Mouse (Mus musculus): ENCODE measurements around the gene Serbp1. TPM values are rescaled to one million over a fixed set of nuclear protein-coding genes. Genes with fewer than 3 reads are reported as not detected.

The Serbp1 gene
- polyA plus RNA-seq, 1 experiment from 2014 or later, result 291 TPM

DNA sequence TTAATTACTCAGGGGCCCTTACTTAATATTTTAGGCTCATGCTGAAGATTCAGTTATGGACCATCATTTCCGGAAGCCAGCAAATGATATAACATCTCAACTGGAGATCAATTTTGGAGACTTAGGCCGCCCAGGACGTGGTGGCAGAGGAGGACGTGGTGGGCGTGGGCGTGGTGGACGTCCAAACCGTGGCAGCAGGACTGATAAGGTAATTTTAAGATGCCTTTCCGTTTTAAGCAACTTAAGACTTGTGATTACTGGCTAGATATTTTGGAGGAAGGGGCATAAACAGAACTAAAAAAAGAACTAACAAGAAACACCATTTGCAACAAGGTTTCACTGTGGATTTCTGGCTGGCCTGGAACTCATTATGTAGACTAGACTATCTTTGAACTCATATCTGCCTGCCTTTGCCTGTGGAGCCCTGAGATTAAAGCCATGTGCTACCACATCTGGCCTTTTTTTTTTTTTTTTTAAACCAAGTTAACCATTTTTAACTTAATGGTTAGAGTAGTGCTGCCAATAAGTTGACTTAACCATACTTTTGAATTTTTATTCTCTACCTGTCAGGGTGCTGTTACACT, 43.7 kb downstream of the Serbp1 start:
- no peak overlapping the region for H3K4me2 ChIP-seq (ENCODE audit: low read length)
- H3K4me3 ChIP-seq (replicated peaks; ENCODE audit: low read length), result no peak overlapping the region
- 94% methylated on average over 9 of the region's 9 CpGs for WGBS
- H3K36me3 ChIP-seq (ENCODE audit: control insufficient read depth, insufficient read depth), result peaks cover 24% of the 10 kb centered on the region
- no peak overlapping the region for H3K27ac ChIP-seq (ENCODE audit: low read length)
- H3K9me3 ChIP-seq (ENCODE audit: control insufficient read depth, low read length), result no peaks in the 10 kb centered on the region
- H3K27me3 ChIP-seq (replicated peaks; ENCODE audit: control insufficient read depth, insufficient read depth, low read length), result no peaks in the 10 kb centered on the region
- no peaks in the 10 kb centered on the region for H3K4me1 ChIP-seq (replicated peaks; ENCODE audit: control insufficient read depth, insufficient read depth, low read length)
- no peak for ATAC-seq
- no peak overlapping the region for H3K9ac ChIP-seq (replicated peaks; ENCODE audit: low read depth, low read length)

GRCm38 (mm10) chr6:67282897-67283296, 44.9 kb downstream of the Serbp1 start:
- Histone ChIP-seq H3K27me3 (replicated peaks; ENCODE audit: control insufficient read depth, insufficient read depth, low read length) (no peaks in the 10 kb centered on the region), H3K4me1 (replicated peaks; ENCODE audit: control insufficient read depth, insufficient read depth, low read length) (no peaks in the 10 kb centered on the region), H3K9me3 (ENCODE audit: control insufficient read depth, low read length) (no peaks in the 10 kb centered on the region), H3K9ac (replicated peaks; ENCODE audit: low read depth, low read length) (no peak overlapping the region), H3K4me3 (replicated peaks; ENCODE audit: low read length) (no peak overlapping the region), H3K27ac (ENCODE audit: low read length) (no peak overlapping the region), H3K4me2 (ENCODE audit: low read length) (no peak overlapping the region), H3K36me3 (ENCODE audit: control insufficient read depth, insufficient read depth) (peaks cover 18% of the 10 kb centered on the region)
- WGBS, result 88% methylated on average over 1 of the region's 1 CpGs
- ATAC-seq, result no peak

GRCm38 (mm10) chr6:67292042-67292623, 54.2 kb downstream of the Serbp1 start:
- ATAC-seq, result no peak
- no peaks in the 10 kb centered on the region for H3K27me3 ChIP-seq (replicated peaks; ENCODE audit: control insufficient read depth, insufficient read depth, low read length)
- H3K4me3 ChIP-seq (replicated peaks; ENCODE audit: low read length), result no peak overlapping the region
- no peak overlapping the region for H3K9ac ChIP-seq (replicated peaks; ENCODE audit: low read depth, low read length)
- no peak overlapping the region for H3K27ac ChIP-seq (ENCODE audit: low read length)
- H3K36me3 ChIP-seq (ENCODE audit: control insufficient read depth, insufficient read depth), result peaks cover 10% of the 10 kb centered on the region; the same call in 1 of the 2 replicates
- 84% methylated on average over 5 of the region's 5 CpGs for WGBS
- no peak overlapping the region for H3K4me2 ChIP-seq (ENCODE audit: low read length)
- H3K4me1 ChIP-seq (replicated peaks; ENCODE audit: control insufficient read depth, insufficient read depth, low read length), result no peaks in the 10 kb centered on the region
- no peaks in the 10 kb centered on the region for H3K9me3 ChIP-seq (ENCODE audit: control insufficient read depth, low read length)

DNA sequence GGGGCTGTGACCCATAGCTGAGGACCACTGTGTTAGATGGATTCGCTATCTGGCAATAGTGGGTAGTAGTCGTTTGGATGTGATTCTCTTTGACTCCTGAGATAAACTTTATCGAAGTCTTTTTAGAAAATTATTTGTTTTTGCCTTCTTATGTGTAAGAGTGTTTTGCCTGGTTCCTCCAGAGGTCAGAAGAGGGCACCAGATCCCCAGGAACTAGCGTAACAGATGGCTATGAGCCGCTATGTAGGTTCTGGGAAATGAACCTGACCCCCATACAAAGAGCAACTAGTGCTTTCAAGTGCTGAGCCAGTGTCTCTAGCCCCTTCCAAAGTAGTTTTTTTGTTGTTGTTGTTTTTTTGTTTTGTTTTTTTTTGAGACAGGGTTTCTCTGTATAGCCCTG, 58.1 kb downstream of the Serbp1 start:
- no peak overlapping the region for H3K4me2 ChIP-seq (ENCODE audit: low read length)
- H3K4me3 ChIP-seq (replicated peaks; ENCODE audit: low read length), result no peak overlapping the region
- no peaks in the 10 kb centered on the region for H3K9me3 ChIP-seq (ENCODE audit: control insufficient read depth, low read length)
- peaks cover 5% of the 10 kb centered on the region; the same call in 1 of the 2 replicates for H3K4me1 ChIP-seq (replicated peaks; ENCODE audit: control insufficient read depth, insufficient read depth, low read length)
- no peak for ATAC-seq
- no peak overlapping the region for H3K9ac ChIP-seq (replicated peaks; ENCODE audit: low read depth, low read length)
- 62% methylated on average over 5 of the region's 5 CpGs for WGBS
- no peaks in the 10 kb centered on the region for H3K27me3 ChIP-seq (replicated peaks; ENCODE audit: control insufficient read depth, insufficient read depth, low read length)
- peaks cover 3% of the 10 kb centered on the region; the same call in 1 of the 2 replicates for H3K36me3 ChIP-seq (ENCODE audit: control insufficient read depth, insufficient read depth)
- no peak overlapping the region for H3K27ac ChIP-seq (ENCODE audit: low read length)

GRCm38 (mm10) chr6:67298742-67299141, 60.8 kb downstream of the Serbp1 start:
- no peaks in the 10 kb centered on the region for H3K27me3 ChIP-seq (replicated peaks; ENCODE audit: control insufficient read depth, insufficient read depth, low read length)
- H3K9ac ChIP-seq (replicated peaks; ENCODE audit: low read depth, low read length), result no peak overlapping the region
- ATAC-seq, result no peak
- WGBS, result 89% methylated on average over 5 of the region's 5 CpGs
- no peaks in the 10 kb centered on the region for H3K36me3 ChIP-seq (ENCODE audit: control insufficient read depth, insufficient read depth)
- no peak overlapping the region for H3K27ac ChIP-seq (ENCODE audit: low read length)
- H3K9me3 ChIP-seq (ENCODE audit: control insufficient read depth, low read length), result no peaks in the 10 kb centered on the region
- H3K4me1 ChIP-seq (replicated peaks; ENCODE audit: control insufficient read depth, insufficient read depth, low read length), result peaks cover 5% of the 10 kb centered on the region; the same call in 1 of the 2 replicates
- H3K4me2 ChIP-seq (ENCODE audit: low read length), result no peak overlapping the region
- H3K4me3 ChIP-seq (replicated peaks; ENCODE audit: low read length), result no peak overlapping the region

DNA sequence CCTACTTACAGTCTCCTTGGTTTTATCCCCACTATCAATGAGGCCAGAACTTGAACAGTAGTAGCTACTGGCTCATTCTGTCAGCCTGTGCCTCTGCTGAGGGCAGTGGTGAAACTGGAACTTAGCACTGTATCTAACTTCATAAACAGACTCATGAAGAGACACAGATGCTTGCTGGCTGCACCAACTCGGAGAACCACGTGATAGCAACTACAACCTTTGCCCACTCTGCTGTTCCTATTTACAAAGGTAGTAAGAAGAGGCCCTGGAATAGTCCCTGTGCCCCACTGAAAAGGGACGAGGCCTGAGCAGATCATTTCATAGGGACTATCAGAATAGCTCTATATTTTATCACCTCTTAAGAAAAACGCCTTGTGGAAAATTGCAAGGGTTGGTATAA, 62.3 kb downstream of the Serbp1 start:
- Histone ChIP-seq H3K9me3 (ENCODE audit: control insufficient read depth, low read length) (no peaks in the 10 kb centered on the region), H3K4me3 (replicated peaks; ENCODE audit: low read length) (no peak overlapping the region), H3K36me3 (ENCODE audit: control insufficient read depth, insufficient read depth) (no peaks in the 10 kb centered on the region), H3K4me1 (replicated peaks; ENCODE audit: control insufficient read depth, insufficient read depth, low read length) (peaks cover 5% of the 10 kb centered on the region; the same call in 1 of the 2 replicates), H3K27ac (ENCODE audit: low read length) (no peak overlapping the region), H3K27me3 (replicated peaks; ENCODE audit: control insufficient read depth, insufficient read depth, low read length) (no peaks in the 10 kb centered on the region), H3K9ac (replicated peaks; ENCODE audit: low read depth, low read length) (no peak overlapping the region), H3K4me2 (ENCODE audit: low read length) (no peak overlapping the region)
- no peak for ATAC-seq
- WGBS, result 73% methylated on average over 4 of the region's 4 CpGs

DNA sequence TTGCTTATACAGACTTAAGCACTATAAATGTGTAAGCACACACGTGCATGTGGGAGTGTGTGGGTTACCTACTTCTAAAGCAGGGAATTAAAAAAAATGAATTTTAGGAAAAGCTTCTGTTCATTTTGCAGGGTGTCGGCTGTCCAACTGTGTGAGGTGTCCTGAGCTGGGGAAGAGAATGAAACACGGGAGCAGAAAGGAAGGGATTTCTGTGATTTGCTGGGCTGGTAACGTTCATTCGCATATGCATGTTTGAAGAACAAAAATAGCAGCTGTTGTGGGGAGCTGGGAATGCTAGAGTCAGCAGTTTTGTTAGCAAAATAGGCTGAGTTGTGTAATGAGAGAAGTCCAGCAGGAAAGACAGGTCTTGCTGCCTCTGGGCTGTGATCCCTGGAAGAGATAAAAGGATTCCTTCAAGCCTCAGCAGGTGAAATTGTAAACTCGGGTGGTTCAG, 62.8 kb downstream of the Serbp1 start:
- WGBS, result 48% methylated on average over 6 of the region's 6 CpGs

GRCm38 (mm10) chr6:67301230-67301629, 63.3 kb downstream of the Serbp1 start:
- peaks cover 5% of the 10 kb centered on the region; the same call in 1 of the 2 replicates for H3K4me1 ChIP-seq (replicated peaks; ENCODE audit: control insufficient read depth, insufficient read depth, low read length)
- no peak overlapping the region for H3K4me3 ChIP-seq (replicated peaks; ENCODE audit: low read length)
- no peak overlapping the region for H3K4me2 ChIP-seq (ENCODE audit: low read length)
- no peak overlapping the region for H3K27ac ChIP-seq (ENCODE audit: low read length)
- WGBS, result 94% methylated on average over 3 of the region's 3 CpGs
- no peak for ATAC-seq
- H3K9ac ChIP-seq (replicated peaks; ENCODE audit: low read depth, low read length), result no peak overlapping the region
- H3K27me3 ChIP-seq (replicated peaks; ENCODE audit: control insufficient read depth, insufficient read depth, low read length), result no peaks in the 10 kb centered on the region
- no peaks in the 10 kb centered on the region for H3K36me3 ChIP-seq (ENCODE audit: control insufficient read depth, insufficient read depth)
- no peaks in the 10 kb centered on the region for H3K9me3 ChIP-seq (ENCODE audit: control insufficient read depth, low read length)

More for the DNA sequence above, 62.8 kb downstream of the Serbp1 start:
- H3K27ac ChIP-seq (ENCODE audit: low read length), result no peak overlapping the region
- H3K4me3 ChIP-seq (replicated peaks; ENCODE audit: low read length), result no peak overlapping the region
- no peak overlapping the region for H3K9ac ChIP-seq (replicated peaks; ENCODE audit: low read depth, low read length)
- no peaks in the 10 kb centered on the region for H3K9me3 ChIP-seq (ENCODE audit: control insufficient read depth, low read length)
- H3K4me1 ChIP-seq (replicated peaks; ENCODE audit: control insufficient read depth, insufficient read depth, low read length), result peaks cover 5% of the 10 kb centered on the region; the same call in 1 of the 2 replicates
- no peaks in the 10 kb centered on the region for H3K36me3 ChIP-seq (ENCODE audit: control insufficient read depth, insufficient read depth)
- H3K27me3 ChIP-seq (replicated peaks; ENCODE audit: control insufficient read depth, insufficient read depth, low read length), result no peaks in the 10 kb centered on the region
- H3K4me2 ChIP-seq (ENCODE audit: low read length), result no peak overlapping the region
- peak; percentile 50 for ATAC-seq

GRCm38 (mm10) chr6:67302471-67302870, 64.5 kb downstream of the Serbp1 start:
- Histone ChIP-seq H3K9ac (replicated peaks; ENCODE audit: low read depth, low read length) (no peak overlapping the region), H3K4me3 (replicated peaks; ENCODE audit: low read length) (no peak overlapping the region), H3K27ac (ENCODE audit: low read length) (no peak overlapping the region), H3K9me3 (ENCODE audit: control insufficient read depth, low read length) (no peaks in the 10 kb centered on the region), H3K4me1 (replicated peaks; ENCODE audit: control insufficient read depth, insufficient read depth, low read length) (peaks cover 5% of the 10 kb centered on the region; the same call in 1 of the 2 replicates), H3K27me3 (replicated peaks; ENCODE audit: control insufficient read depth, insufficient read depth, low read length) (no peaks in the 10 kb centered on the region), H3K4me2 (ENCODE audit: low read length) (no peak overlapping the region), H3K36me3 (ENCODE audit: control insufficient read depth, insufficient read depth) (no peaks in the 10 kb centered on the region)
- WGBS, result 74% methylated on average over 4 of the region's 4 CpGs
- no peak for ATAC-seq
